Mouse (Mus musculus) neural tube, embryonic 14.5 days (tissue): ENCODE data around the gene Agap1. TPM values are rescaled to one million over a fixed set of nuclear protein-coding genes. Genes with fewer than 3 reads are reported as not detected.

Source experiments
- ATAC-seq: fragments of 200-750 bp; cut with Nextera tagmentation; 2 replicates; pipeline ENCODE4 v1.8.0; 2017; ENCODE audit warnings: low read depth, mild to moderate bottlenecking, moderate TSS enrichment, moderate library complexity
- H3K27ac ChIP-seq: fragments of 300-500 bp; sonication (generic); 2 replicates; pipeline ENCODE4 v1.5.1; 2014; ENCODE audit warnings: low read depth, mild to moderate bottlenecking, control low read depth, low read length, moderate library complexity, mixed read lengths
- H3K27me3 ChIP-seq: fragments of 300-500 bp; sonication (generic); 2 replicates; pipeline ENCODE4 v1.6.1; 2014; ENCODE audit warnings: low read length; ENCODE audit not compliant: control insufficient read depth, insufficient read depth
- H3K36me3 ChIP-seq: fragments of 300-500 bp; sonication (generic); 2 replicates; pipeline ENCODE4 v1.6.1; 2014; ENCODE audit warnings: low read length, mixed read lengths; ENCODE audit not compliant: control insufficient read depth, insufficient read depth
- H3K4me1 ChIP-seq: fragments of 300-500 bp; sonication (generic); 2 replicates; pipeline ENCODE4 v1.6.1; 2014; ENCODE audit warnings: low read length; ENCODE audit not compliant: control insufficient read depth, insufficient read depth
- H3K4me2 ChIP-seq: fragments of 300-500 bp; sonication (generic); 2 replicates; pipeline ENCODE4 v1.6.1; 2014; ENCODE audit warnings: mild to moderate bottlenecking, low read depth, low read length, control low read depth
- H3K4me3 ChIP-seq: fragments of 300-500 bp; sonication (generic); 2 replicates; pipeline ENCODE4 v1.5.1; 2014; ENCODE audit warnings: low read depth, low read length, control low read depth, mixed read lengths
- H3K9ac ChIP-seq: fragments of 300-500 bp; sonication (generic); replicated peaks from 2 replicates; pipeline ENCODE4 v1.6.1; 2014; ENCODE audit warnings: low read depth, mild to moderate bottlenecking, control low read depth, low read length, mixed read lengths
- H3K9me3 ChIP-seq: fragments of 300-500 bp; sonication (generic); 2 replicates; pipeline ENCODE4 v1.6.1; 2016; ENCODE audit warnings: low read length; ENCODE audit not compliant: control insufficient read depth
- WGBS: fragments of 180-500 bp; shearing (Covaris S2); extraction: QIAGEN DNeasy Blood & Tissue Kit; methylation state at CpG from one replicate; pipeline ENCODE4 v1.1.7; 2014; 5-methylcytosine and 5-hydroxymethylcytosine counted together
- polyA plus RNA-seq: library from polyadenylated mRNA; unstranded; fragments of >200 nt; fragmentation: Nextera tagmentation; extraction: Ambion mirVana; gene quantifications from 2 replicates; pipeline ENCODE4 v1.2.1, GENCODE M21; 2014

Gene Agap1
- polyA plus RNA-seq, 1 experiment from 2014 or later: 76.4 TPM

DNA sequence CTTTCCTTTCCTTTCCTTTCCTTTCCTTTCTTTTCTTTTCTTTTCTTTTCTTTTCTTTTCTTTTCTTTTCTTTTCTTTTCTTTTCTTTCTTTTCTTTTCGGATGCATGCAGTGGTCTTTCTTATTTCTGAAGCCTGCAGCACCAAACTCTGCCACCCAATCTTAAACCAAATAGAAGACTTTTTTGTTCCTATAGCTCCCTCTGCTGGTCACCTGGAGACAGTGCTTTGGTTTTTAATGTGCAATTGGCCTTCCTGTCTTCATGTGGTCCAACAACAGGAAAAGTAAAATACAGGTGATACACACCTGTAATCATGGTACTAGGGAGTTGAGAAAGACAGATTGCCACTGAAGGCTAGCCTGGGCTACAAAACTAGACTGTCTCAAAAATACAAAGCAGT lies 177.1 kb downstream of the Agap1 start:
- 20% methylated on average over 1 of the region's 1 CpGs for WGBS
- H3K36me3 ChIP-seq: peaks cover 13% of the 10 kb centered on the region; the same call in 1 of the 2 replicates
- H3K4me1 ChIP-seq: 0 out of 2 replicates have a peak, but pooled peaks cover 3% of the 10 kb centered on the region
- H3K4me3 ChIP-seq: no peak overlapping the region
- H3K27ac ChIP-seq: no peak overlapping the region
- H3K9me3 ChIP-seq: no peaks in the 10 kb centered on the region
- H3K4me2 ChIP-seq: no peak overlapping the region
- no peaks in the 10 kb centered on the region for H3K27me3 ChIP-seq
- no peak overlapping the region for H3K9ac ChIP-seq
- no peak for ATAC-seq

DNA sequence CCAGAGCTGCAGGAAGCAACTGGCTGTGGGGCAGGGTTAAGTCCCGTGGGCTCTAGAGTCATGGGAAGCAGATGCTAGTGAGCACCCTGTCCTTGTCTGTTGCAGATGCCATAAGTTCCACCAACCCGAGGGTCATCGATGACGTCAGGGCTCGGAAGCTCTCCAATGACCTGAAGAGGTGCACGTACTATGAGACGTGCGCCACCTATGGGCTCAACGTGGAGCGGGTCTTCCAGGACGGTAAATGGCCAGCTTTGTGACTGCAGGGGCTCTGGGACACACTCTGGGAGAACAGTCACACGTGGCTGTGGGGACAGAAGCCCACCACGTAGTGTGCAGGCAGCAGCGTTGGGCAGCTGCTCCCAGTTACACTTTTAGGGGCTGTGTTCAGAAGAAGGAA lies 179.4 kb downstream of the Agap1 start:
- 76% methylated on average over 14 of the region's 14 CpGs for WGBS
- no peak overlapping the region for H3K27ac ChIP-seq

DNA sequence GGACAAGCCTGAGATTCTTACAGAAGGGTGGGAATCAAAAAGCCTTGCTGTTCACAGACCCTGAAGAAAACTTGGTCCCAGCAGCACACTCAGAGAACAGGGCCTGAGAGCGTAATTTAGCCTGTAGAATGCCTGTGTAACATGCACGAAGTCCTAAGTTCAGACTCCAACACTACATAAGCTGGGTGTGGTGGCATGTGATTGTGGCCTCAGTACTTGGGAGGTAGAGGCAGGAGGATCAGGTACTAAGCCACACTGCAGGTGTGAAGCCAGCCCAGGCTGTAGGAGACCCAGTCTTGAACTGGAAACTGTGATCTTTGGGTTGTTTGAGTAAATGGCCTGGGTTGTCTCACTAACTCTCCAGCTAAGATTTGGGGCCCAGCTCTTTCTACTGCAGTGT lies 180.5 kb downstream of the Agap1 start:
- ATAC-seq: no peak

More for the DNA sequence above, 179.4 kb downstream of the Agap1 start:
- H3K9ac ChIP-seq: no peak overlapping the region
- H3K4me3 ChIP-seq: no peak overlapping the region
- H3K4me1 ChIP-seq: no peaks in the 10 kb centered on the region
- H3K36me3 ChIP-seq: peaks cover 17% of the 10 kb centered on the region; the same call in 1 of the 2 replicates
- no peaks in the 10 kb centered on the region for H3K9me3 ChIP-seq
- H3K27me3 ChIP-seq: no peaks in the 10 kb centered on the region
- ATAC-seq: no peak
- no peak overlapping the region for H3K4me2 ChIP-seq

DNA sequence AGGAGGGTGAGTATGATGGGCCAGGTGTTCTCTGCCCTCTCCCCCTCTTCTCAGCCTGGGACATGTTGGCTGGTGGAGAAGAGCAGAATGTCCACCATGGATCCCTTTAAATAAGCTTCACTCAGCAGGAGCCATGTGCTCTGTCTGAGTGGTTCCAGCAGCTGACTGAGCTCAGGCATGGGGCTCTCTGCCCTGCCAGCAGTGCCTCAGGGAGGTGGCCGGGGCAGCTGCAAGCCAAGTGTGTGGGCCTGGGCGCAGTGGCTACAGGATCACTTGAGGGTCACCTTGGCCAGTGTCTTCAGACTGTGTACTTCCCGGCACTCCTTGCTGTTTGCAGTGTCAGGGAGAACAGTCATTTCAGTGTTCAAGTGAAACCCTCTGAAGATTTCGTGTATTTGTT lies 183.1 kb downstream of the Agap1 start:
- Histone ChIP-seq H3K4me3 (no peak overlapping the region), H3K9ac (no peak overlapping the region), H3K36me3 (peaks cover 17% of the 10 kb centered on the region; the same call in 1 of the 2 replicates), H3K27me3 (no peaks in the 10 kb centered on the region), H3K9me3 (no peaks in the 10 kb centered on the region), H3K4me1 (peaks cover 9% of the 10 kb centered on the region; the same call in 1 of the 2 replicates), H3K27ac (no peak overlapping the region), H3K4me2 (no peak overlapping the region)
- ATAC-seq: no peak
- WGBS: 97% methylated on average over 4 of the region's 4 CpGs

More for the DNA sequence above, 180.5 kb downstream of the Agap1 start:
- Histone ChIP-seq H3K27me3 (no peaks in the 10 kb centered on the region), H3K9ac (no peak overlapping the region), H3K27ac (no peak overlapping the region), H3K4me1 (no peaks in the 10 kb centered on the region), H3K36me3 (peaks cover 17% of the 10 kb centered on the region; the same call in 1 of the 2 replicates), H3K9me3 (no peaks in the 10 kb centered on the region), H3K4me2 (no peak overlapping the region), H3K4me3 (no peak overlapping the region)
- WGBS: 96% methylated on average over 2 of the region's 2 CpGs

DNA sequence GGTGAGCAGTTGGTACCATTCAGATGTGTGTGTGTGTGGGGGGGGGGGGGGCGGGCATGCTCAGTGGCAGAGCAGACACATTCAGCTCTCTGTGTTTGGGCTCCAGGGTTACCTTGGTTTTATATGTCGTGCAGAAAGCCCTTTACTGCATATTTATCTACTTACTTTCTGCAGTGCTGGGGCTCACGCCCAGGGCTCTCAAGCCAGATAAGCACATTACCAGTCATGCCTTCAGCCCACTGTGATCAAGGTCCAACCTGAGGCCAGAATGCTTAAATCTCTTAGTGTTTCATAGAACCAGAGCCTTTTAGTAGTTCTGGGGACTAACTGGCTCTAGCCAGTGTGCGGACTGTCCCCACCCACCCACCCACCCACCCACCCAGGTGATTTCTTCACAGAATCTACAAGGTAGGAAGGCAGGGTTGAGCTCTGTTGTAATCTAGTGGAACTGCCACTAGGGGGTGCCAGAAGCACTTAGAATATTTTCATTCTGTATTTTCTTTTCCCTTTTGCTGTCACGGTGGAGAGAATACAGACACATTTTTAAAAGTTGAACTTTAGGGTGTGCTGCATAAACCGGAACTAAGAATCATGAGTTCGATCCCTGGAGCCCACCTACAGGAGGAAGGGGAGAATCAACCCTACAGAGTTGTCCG lies 189.0 kb downstream of the Agap1 start:
- Histone ChIP-seq H3K27ac (no peak overlapping the region), H3K9me3 (no peaks in the 10 kb centered on the region), H3K4me2 (no peak overlapping the region), H3K9ac (no peak overlapping the region), H3K4me3 (no peak overlapping the region), H3K4me1 (peaks cover 9% of the 10 kb centered on the region; the same call in 1 of the 2 replicates), H3K27me3 (no peaks in the 10 kb centered on the region), H3K36me3 (peaks cover 5% of the 10 kb centered on the region)
- no peak for ATAC-seq
- WGBS: 72% methylated on average over 8 of the region's 8 CpGs

DNA sequence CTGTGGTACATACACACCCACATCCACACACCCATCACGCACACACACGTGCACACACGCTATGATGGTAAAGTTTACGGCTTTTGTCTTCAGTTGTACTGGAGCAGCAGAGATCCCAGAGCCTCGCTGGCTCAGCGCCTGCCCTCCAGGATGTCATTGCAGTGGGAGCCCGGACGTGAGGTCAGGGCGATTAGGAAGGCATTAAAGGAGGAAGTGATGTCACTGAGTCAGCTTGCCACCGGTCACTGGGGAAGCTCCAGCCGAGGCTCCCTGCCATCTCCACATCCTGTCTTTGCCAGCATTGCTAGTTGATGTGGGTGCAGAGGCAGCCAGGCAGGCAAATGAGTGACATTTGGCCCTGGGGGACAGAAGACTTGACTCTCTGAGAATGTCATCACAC lies 189.5 kb downstream of the Agap1 start:
- no peak overlapping the region for H3K27ac ChIP-seq
- ATAC-seq: no peak
- no peaks in the 10 kb centered on the region for H3K27me3 ChIP-seq
- H3K4me1 ChIP-seq: peaks cover 9% of the 10 kb centered on the region; the same call in 1 of the 2 replicates
- H3K9ac ChIP-seq: no peak overlapping the region
- no peaks in the 10 kb centered on the region for H3K9me3 ChIP-seq
- no peak overlapping the region for H3K4me3 ChIP-seq
- H3K36me3 ChIP-seq: peaks cover 5% of the 10 kb centered on the region; the same call in 1 of the 2 replicates
- no peak overlapping the region for H3K4me2 ChIP-seq
- WGBS: 82% methylated on average over 11 of the region's 11 CpGs

DNA sequence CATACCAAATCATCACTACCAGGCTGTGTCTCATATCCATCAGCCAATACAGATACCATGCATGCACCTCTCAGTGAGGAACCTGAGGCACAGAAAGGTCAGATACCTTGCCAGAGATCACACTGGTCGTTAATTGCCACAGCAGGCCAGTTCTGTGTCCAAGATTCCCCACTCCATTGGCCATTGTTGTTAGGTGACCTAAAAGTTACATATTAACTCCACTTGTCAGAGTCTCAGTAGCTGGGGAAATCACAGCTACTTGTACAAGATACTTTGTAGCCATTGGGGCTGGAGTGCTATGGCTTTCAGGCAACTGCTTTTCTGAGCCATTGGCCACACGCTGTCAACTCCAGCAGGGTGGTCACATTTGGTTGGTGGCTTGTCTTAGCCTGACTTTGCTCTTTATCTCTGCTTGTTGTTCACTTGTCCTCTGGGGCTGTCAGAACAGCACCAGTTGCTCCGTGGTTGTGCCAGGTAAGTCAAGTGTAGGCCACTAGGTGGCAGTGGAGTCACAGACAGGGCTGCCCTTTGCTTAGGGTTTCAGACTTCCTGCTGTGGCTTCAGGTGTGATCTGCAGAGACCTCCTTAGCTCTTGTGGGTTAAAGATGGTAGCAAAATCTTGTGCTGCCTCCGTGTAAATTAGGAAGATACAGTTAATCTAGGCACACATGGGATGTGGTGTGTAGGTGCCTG lies 191.9 kb downstream of the Agap1 start:
- Histone ChIP-seq H3K27me3 (no peaks in the 10 kb centered on the region), H3K4me3 (no peak overlapping the region), H3K9ac (no peak overlapping the region), H3K27ac (no peak overlapping the region), H3K4me2 (no peak overlapping the region), H3K4me1 (peaks cover 5% of the 10 kb centered on the region; the same call in 1 of the 2 replicates), H3K9me3 (no peaks in the 10 kb centered on the region), H3K36me3 (peaks cover 5% of the 10 kb centered on the region; the same call in 1 of the 2 replicates)
- WGBS: 11% methylated on average over 4 of the region's 4 CpGs
- peak; percentile 52; the same call in 1 of the 2 replicates for ATAC-seq

DNA sequence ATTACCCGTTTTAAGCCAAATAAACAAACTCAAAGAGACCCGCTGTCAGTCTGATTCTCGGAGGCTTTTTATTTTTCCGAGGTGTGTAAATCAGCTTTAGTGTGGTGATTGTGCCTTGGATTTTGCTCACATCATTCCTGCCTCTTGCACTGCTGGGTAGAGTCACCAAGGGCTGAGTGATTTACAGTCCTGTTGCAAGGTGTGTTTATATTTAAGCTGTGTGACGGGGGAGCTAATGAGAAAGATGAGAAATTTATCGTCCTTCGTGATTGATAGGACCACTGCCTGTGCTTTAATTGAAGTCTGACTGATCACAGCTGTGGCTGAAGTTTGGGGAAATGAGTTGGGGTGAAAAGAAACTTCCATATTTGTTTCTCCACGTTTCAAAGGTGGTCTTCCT lies 192.9 kb downstream of the Agap1 start:
- Histone ChIP-seq H3K27me3 (no peaks in the 10 kb centered on the region), H3K4me3 (no peak overlapping the region), H3K27ac (no peak overlapping the region), H3K4me1 (no peaks in the 10 kb centered on the region), H3K9me3 (no peaks in the 10 kb centered on the region), H3K9ac (no peak overlapping the region), H3K4me2 (no peak overlapping the region), H3K36me3 (peaks cover 5% of the 10 kb centered on the region; the same call in 1 of the 2 replicates)
- WGBS: 41% methylated on average over 8 of the region's 8 CpGs
- no peak for ATAC-seq

DNA sequence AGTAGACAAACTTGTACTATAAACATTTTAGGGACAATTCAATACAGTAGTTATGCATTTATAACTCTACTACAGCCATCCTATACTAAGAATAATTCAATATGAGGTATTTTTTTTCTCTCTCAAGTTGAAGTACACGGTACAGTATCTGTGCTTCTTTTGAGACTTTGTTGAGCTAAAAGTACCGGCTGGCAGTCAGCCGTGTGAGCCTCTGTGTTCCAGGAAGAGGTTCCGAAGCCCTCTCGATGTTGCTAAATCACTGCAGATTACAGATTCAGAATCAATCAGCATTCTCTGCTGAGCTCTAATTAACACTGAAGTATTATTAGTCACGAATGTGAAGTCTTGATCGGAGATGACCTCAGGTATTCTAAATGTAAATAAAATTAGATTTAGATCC lies 196.0 kb downstream of the Agap1 start:
- ATAC-seq: no peak
- H3K27me3 ChIP-seq: no peaks in the 10 kb centered on the region
- H3K4me2 ChIP-seq: no peak overlapping the region
- H3K9ac ChIP-seq: no peak overlapping the region
- no peaks in the 10 kb centered on the region for H3K9me3 ChIP-seq
- H3K4me3 ChIP-seq: no peak overlapping the region
- WGBS: 81% methylated on average over 7 of the region's 7 CpGs
- no peaks in the 10 kb centered on the region for H3K36me3 ChIP-seq
- H3K27ac ChIP-seq: no peak overlapping the region
- no peaks in the 10 kb centered on the region for H3K4me1 ChIP-seq
